Mouse (Mus musculus) embryonic facial prominence, embryonic 11.5 days (tissue): ENCODE results near the gene Dnah7b. TPM values are rescaled to one million over a fixed set of nuclear protein-coding genes. Genes with fewer than 3 reads are reported as not detected.
"Not testable (repeated sequence)": the region's sequence is repeated elsewhere in the genome, so short reads cannot be mapped to it uniquely, and the experiment has no call there.

Source experiments
- ATAC-seq: fragments of 200-750 bp; cut with Nextera tagmentation; replicated peaks from 2 replicates; pipeline ENCODE4 v1.8.0; 2017; ENCODE audit warnings: low read depth; ENCODE audit not compliant: insufficient number of reproducible peaks, low FRiP score, low TSS enrichment
- DNase-seq: peaks from one replicate; pipeline ENCODE4 v3.0.0-alpha.2; 2015; ENCODE audit warnings: low spot score
- H3K27ac ChIP-seq: fragments of 300-500 bp; sonication (generic); replicated peaks from 2 replicates; pipeline ENCODE4 v1.5.1; 2014; ENCODE audit warnings: mild to moderate bottlenecking, low read depth, low read length, control low read depth
- H3K27me3 ChIP-seq: fragments of 300-500 bp; sonication (generic); 2 replicates; pipeline ENCODE4 v1.6.1; 2014; ENCODE audit warnings: mild to moderate bottlenecking, low read length, moderate library complexity, mixed read lengths; ENCODE audit not compliant: control insufficient read depth, insufficient read depth
- H3K36me3 ChIP-seq: fragments of 300-500 bp; sonication (generic); replicated peaks from 2 replicates; pipeline ENCODE4 v1.6.1; 2014; ENCODE audit warnings: low read depth, mild to moderate bottlenecking, low read length, moderate library complexity, mixed read lengths; ENCODE audit not compliant: control insufficient read depth, insufficient read depth
- H3K4me1 ChIP-seq: fragments of 300-500 bp; sonication (generic); 2 replicates; pipeline ENCODE4 v1.6.1; 2014; ENCODE audit warnings: low read length, mixed read lengths; ENCODE audit not compliant: control insufficient read depth, insufficient read depth
- H3K4me2 ChIP-seq: fragments of 300-500 bp; sonication (generic); 2 replicates; pipeline ENCODE4 v1.6.1; 2014; ENCODE audit warnings: low read depth, mild to moderate bottlenecking, control low read depth, low read length, moderate library complexity
- H3K4me3 ChIP-seq: fragments of 300-500 bp; sonication (generic); 2 replicates; pipeline ENCODE4 v1.5.1; 2014; ENCODE audit warnings: low read depth, low read length, control low read depth
- H3K9ac ChIP-seq: fragments of 300-500 bp; sonication (generic); replicated peaks from 2 replicates; pipeline ENCODE4 v1.6.1; 2014; ENCODE audit warnings: mild to moderate bottlenecking, control low read depth, low read length
- H3K9me3 ChIP-seq: fragments of 300-500 bp; sonication (generic); replicated peaks from 2 replicates; pipeline ENCODE4 v1.6.1; 2016; ENCODE audit warnings: mild to moderate bottlenecking, low read length, inconsistent platforms, mixed read lengths; ENCODE audit not compliant: control insufficient read depth
- WGBS: fragments of 180-500 bp; shearing (Covaris S2); extraction: QIAGEN DNeasy Blood & Tissue Kit; methylation state at CpG from one replicate; pipeline ENCODE4 v1.1.7; 2014; 5-methylcytosine and 5-hydroxymethylcytosine counted together
- polyA plus RNA-seq: library from polyadenylated mRNA; unstranded; fragments of >200 nt; fragmentation: Nextera tagmentation; extraction: Ambion mirVana; gene quantifications from 2 replicates; pipeline ENCODE4 v1.2.1, GENCODE M21; 2014

Dnah7b gene
- polyA plus RNA-seq, 1 experiment from 2014 or later: 1.2 TPM

GRCm38 (mm10) chr1:46100484-46100883 lies 34.4 kb downstream of the Dnah7b start:
- H3K36me3 ChIP-seq: no peaks in the 10 kb centered on the region
- H3K4me2 ChIP-seq: no peak overlapping the region
- no peaks in the 10 kb centered on the region for H3K9me3 ChIP-seq
- H3K27ac ChIP-seq: no peak overlapping the region
- DNase-seq (no peak), ATAC-seq (no peak)
- WGBS: 82% methylated on average over 2 of the region's 2 CpGs
- no peak overlapping the region for H3K4me3 ChIP-seq
- H3K27me3 ChIP-seq: no peaks in the 10 kb centered on the region
- H3K4me1 ChIP-seq: no peaks in the 10 kb centered on the region
- no peak overlapping the region for H3K9ac ChIP-seq

GRCm38 (mm10) chr1:46112606-46113005 lies 46.5 kb downstream of the Dnah7b start:
- not testable (repeated sequence) for H3K4me3 ChIP-seq, H3K36me3 ChIP-seq, H3K27me3 ChIP-seq, H3K4me1 ChIP-seq, H3K9ac ChIP-seq, H3K4me2 ChIP-seq, ATAC-seq, H3K27ac ChIP-seq, H3K9me3 ChIP-seq, DNase-seq

GRCm38 (mm10) chr1:46117179-46117578 lies 51.1 kb downstream of the Dnah7b start:
- not testable (repeated sequence) for H3K27me3 ChIP-seq, H3K9me3 ChIP-seq, H3K9ac ChIP-seq, H3K36me3 ChIP-seq, ATAC-seq, H3K4me2 ChIP-seq, DNase-seq, H3K4me1 ChIP-seq, H3K4me3 ChIP-seq, H3K27ac ChIP-seq
- WGBS: 83% methylated on average over 2 of the region's 2 CpGs

DNA sequence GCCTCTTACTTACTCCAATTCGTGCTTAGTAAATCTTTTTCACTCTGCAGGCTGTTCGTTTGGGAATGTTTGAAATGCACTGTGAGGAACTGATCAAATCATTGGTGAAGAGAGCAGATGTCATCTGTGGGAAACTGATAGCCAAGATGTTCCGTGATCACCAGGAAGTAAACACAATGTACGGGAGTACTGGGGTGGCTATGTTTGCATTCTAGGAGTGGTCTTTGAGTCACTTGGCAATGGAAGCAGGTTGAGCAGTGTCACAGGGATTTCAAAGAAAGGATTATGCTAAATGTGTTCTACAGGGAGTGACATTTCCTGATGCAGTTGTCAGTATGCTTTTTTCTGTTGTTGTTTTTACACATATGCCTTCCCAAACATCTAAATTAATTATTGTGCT lies 61.9 kb downstream of the Dnah7b start:
- no peak overlapping the region for H3K4me3 ChIP-seq
- no peaks in the 10 kb centered on the region for H3K36me3 ChIP-seq
- no peaks in the 10 kb centered on the region for H3K27me3 ChIP-seq
- WGBS: 71% methylated on average over 4 of the region's 4 CpGs
- no peaks in the 10 kb centered on the region for H3K9me3 ChIP-seq
- H3K27ac ChIP-seq: no peak overlapping the region
- no peak overlapping the region for H3K4me2 ChIP-seq
- H3K4me1 ChIP-seq: no peaks in the 10 kb centered on the region
- no peak overlapping the region for H3K9ac ChIP-seq
- ATAC-seq (no peak), DNase-seq (no peak)

- not testable (repeated sequence) for H3K27me3 ChIP-seq, DNase-seq, H3K4me2 ChIP-seq, ATAC-seq, H3K4me1 ChIP-seq, H3K4me3 ChIP-seq, H3K36me3 ChIP-seq, H3K9ac ChIP-seq, H3K9me3 ChIP-seq, H3K27ac ChIP-seq
- WGBS: 75% methylated on average over 2 of the region's 2 CpGs
These were observed 130.7 kb downstream of the Dnah7b start for GRCm38 (mm10) chr1:46196835-46197234.

GRCm38 (mm10) chr1:46201169-46201568 lies 135.1 kb downstream of the Dnah7b start:
- not testable (repeated sequence) for ATAC-seq, H3K27ac ChIP-seq, DNase-seq, H3K4me1 ChIP-seq, H3K9ac ChIP-seq, H3K36me3 ChIP-seq, H3K4me3 ChIP-seq, H3K27me3 ChIP-seq, H3K4me2 ChIP-seq, H3K9me3 ChIP-seq
- WGBS: 92% methylated on average over 9 of the region's 9 CpGs

GRCm38 (mm10) chr1:46210014-46210588 lies 144.0 kb downstream of the Dnah7b start:
- H3K27me3 ChIP-seq, H3K4me1 ChIP-seq, H3K4me3 ChIP-seq, H3K9me3 ChIP-seq, ATAC-seq, H3K36me3 ChIP-seq, H3K27ac ChIP-seq, DNase-seq, H3K9ac ChIP-seq, H3K4me2 ChIP-seq: not testable (repeated sequence)
- 65% methylated on average over 2 of the region's 2 CpGs for WGBS

DNA sequence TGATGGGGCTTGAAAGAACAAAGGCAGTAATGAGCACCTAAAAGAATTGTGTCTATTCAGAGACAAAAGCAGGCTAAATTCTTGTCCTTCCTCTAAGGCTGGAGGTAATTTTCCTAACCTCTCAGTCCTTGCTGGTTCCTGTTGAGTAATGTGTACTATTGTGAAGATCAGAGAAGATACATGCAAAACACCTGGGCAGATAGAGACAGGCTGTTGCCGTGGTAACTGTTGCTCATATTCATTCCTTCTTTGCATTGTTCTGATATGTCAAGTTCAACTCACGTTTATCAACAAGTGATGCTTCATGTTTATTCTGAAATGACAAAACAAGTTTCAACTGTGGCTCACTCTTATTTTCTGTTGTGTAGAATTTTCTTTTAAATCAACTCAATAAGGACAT lies 156.6 kb downstream of the Dnah7b start:
- not testable (repeated sequence) for H3K27me3 ChIP-seq, H3K36me3 ChIP-seq, H3K27ac ChIP-seq, H3K4me3 ChIP-seq, H3K9ac ChIP-seq, H3K9me3 ChIP-seq, H3K4me1 ChIP-seq, H3K4me2 ChIP-seq, DNase-seq, ATAC-seq
- 84% methylated on average over 2 of the region's 2 CpGs for WGBS
